Mouse (Mus musculus): Measurements from ENCODE around the gene Spata13. TPM values are rescaled to one million over a fixed set of nuclear protein-coding genes. Genes with fewer than 3 reads are reported as not detected.

Spata13 gene
- polyA plus RNA-seq, 1 experiment from 2014 or later = 25.9 TPM

- no peaks in the 10 kb centered on the region for H3K36me3 ChIP-seq (replicated peaks; ENCODE audit: control insufficient read depth, insufficient read depth, low read depth, low read length)
- WGBS = 74% methylated on average over 14 of the region's 14 CpGs
- H3K4me1 ChIP-seq (ENCODE audit: control insufficient read depth, insufficient read depth, low read length) = no peaks in the 10 kb centered on the region
- no peak overlapping the region for H3K27ac ChIP-seq (replicated peaks; ENCODE audit: low read depth, low read length)
- no peak overlapping the region for H3K4me3 ChIP-seq (ENCODE audit: low read depth, low read length)
- no peak overlapping the region for H3K9ac ChIP-seq (replicated peaks; ENCODE audit: low read length)
- no peaks in the 10 kb centered on the region for H3K9me3 ChIP-seq (replicated peaks; ENCODE audit: control insufficient read depth, low read length)
- no peak overlapping the region for H3K4me2 ChIP-seq (ENCODE audit: low read depth, low read length)
- no peak for ATAC-seq (replicated peaks; ENCODE audit: insufficient number of reproducible peaks, low FRiP score, low TSS enrichment, low read depth)
- no peaks in the 10 kb centered on the region for H3K27me3 ChIP-seq (ENCODE audit: control insufficient read depth, insufficient read depth, low read length)
- DNase-seq (ENCODE audit: low spot score) = peak; percentile 73
These were observed 60.6 kb downstream of the Spata13 start for GRCm38 (mm10) chr14:60694215-60694997.

GRCm38 (mm10) chr14:60697351-60697750, 63.5 kb downstream of the Spata13 start:
- Histone ChIP-seq H3K36me3 (replicated peaks; ENCODE audit: control insufficient read depth, insufficient read depth, low read depth, low read length) (no peaks in the 10 kb centered on the region), H3K9ac (replicated peaks; ENCODE audit: low read length) (no peak overlapping the region), H3K9me3 (replicated peaks; ENCODE audit: control insufficient read depth, low read length) (no peaks in the 10 kb centered on the region), H3K27ac (replicated peaks; ENCODE audit: low read depth, low read length) (no peak overlapping the region), H3K4me3 (ENCODE audit: low read depth, low read length) (no peak overlapping the region), H3K4me1 (ENCODE audit: control insufficient read depth, insufficient read depth, low read length) (no peaks in the 10 kb centered on the region), H3K4me2 (ENCODE audit: low read depth, low read length) (no peak overlapping the region), H3K27me3 (ENCODE audit: control insufficient read depth, insufficient read depth, low read length) (no peaks in the 10 kb centered on the region)
- ATAC-seq (replicated peaks; ENCODE audit: insufficient number of reproducible peaks, low FRiP score, low TSS enrichment, low read depth) (no peak), DNase-seq (ENCODE audit: low spot score) (no peak)
- WGBS = 89% methylated on average over 6 of the region's 8 CpGs

- DNase-seq (ENCODE audit: low spot score) (no peak), ATAC-seq (replicated peaks; ENCODE audit: insufficient number of reproducible peaks, low FRiP score, low TSS enrichment, low read depth) (no peak)
- no peaks in the 10 kb centered on the region for H3K4me1 ChIP-seq (ENCODE audit: control insufficient read depth, insufficient read depth, low read length)
- no peak overlapping the region for H3K9ac ChIP-seq (replicated peaks; ENCODE audit: low read length)
- H3K4me3 ChIP-seq (ENCODE audit: low read depth, low read length) = no peak overlapping the region
- H3K27me3 ChIP-seq (ENCODE audit: control insufficient read depth, insufficient read depth, low read length) = no peaks in the 10 kb centered on the region
- no peaks in the 10 kb centered on the region for H3K36me3 ChIP-seq (replicated peaks; ENCODE audit: control insufficient read depth, insufficient read depth, low read depth, low read length)
- WGBS = 85% methylated on average over 10 of the region's 10 CpGs
- no peak overlapping the region for H3K27ac ChIP-seq (replicated peaks; ENCODE audit: low read depth, low read length)
- no peaks in the 10 kb centered on the region for H3K9me3 ChIP-seq (replicated peaks; ENCODE audit: control insufficient read depth, low read length)
- no peak overlapping the region for H3K4me2 ChIP-seq (ENCODE audit: low read depth, low read length)
These were observed 65.2 kb downstream of the Spata13 start for GRCm38 (mm10) chr14:60698980-60699379.

GRCm38 (mm10) chr14:60702377-60703140, 68.8 kb downstream of the Spata13 start:
- Histone ChIP-seq H3K27ac (replicated peaks; ENCODE audit: low read depth, low read length) (no peak overlapping the region), H3K9ac (replicated peaks; ENCODE audit: low read length) (no peak overlapping the region), H3K9me3 (replicated peaks; ENCODE audit: control insufficient read depth, low read length) (no peaks in the 10 kb centered on the region), H3K27me3 (ENCODE audit: control insufficient read depth, insufficient read depth, low read length) (no peaks in the 10 kb centered on the region), H3K4me1 (ENCODE audit: control insufficient read depth, insufficient read depth, low read length) (no peaks in the 10 kb centered on the region), H3K36me3 (replicated peaks; ENCODE audit: control insufficient read depth, insufficient read depth, low read depth, low read length) (no peaks in the 10 kb centered on the region), H3K4me2 (ENCODE audit: low read depth, low read length) (no peak overlapping the region), H3K4me3 (ENCODE audit: low read depth, low read length) (no peak overlapping the region)
- DNase-seq (ENCODE audit: low spot score) = no peak
- WGBS = 79% methylated on average over 10 of the region's 10 CpGs
- no peak for ATAC-seq (replicated peaks; ENCODE audit: insufficient number of reproducible peaks, low FRiP score, low TSS enrichment, low read depth)

GRCm38 (mm10) chr14:60704510-60704909, 70.7 kb downstream of the Spata13 start:
- no peak overlapping the region for H3K27ac ChIP-seq (replicated peaks; ENCODE audit: low read depth, low read length)
- H3K4me1 ChIP-seq (ENCODE audit: control insufficient read depth, insufficient read depth, low read length) = no peaks in the 10 kb centered on the region
- H3K9ac ChIP-seq (replicated peaks; ENCODE audit: low read length) = no peak overlapping the region
- H3K4me3 ChIP-seq (ENCODE audit: low read depth, low read length) = no peak overlapping the region
- H3K9me3 ChIP-seq (replicated peaks; ENCODE audit: control insufficient read depth, low read length) = no peaks in the 10 kb centered on the region
- WGBS = 85% methylated on average over 6 of the region's 6 CpGs
- DNase-seq (ENCODE audit: low spot score) (no peak), ATAC-seq (replicated peaks; ENCODE audit: insufficient number of reproducible peaks, low FRiP score, low TSS enrichment, low read depth) (no peak)
- H3K4me2 ChIP-seq (ENCODE audit: low read depth, low read length) = no peak overlapping the region
- no peaks in the 10 kb centered on the region for H3K36me3 ChIP-seq (replicated peaks; ENCODE audit: control insufficient read depth, insufficient read depth, low read depth, low read length)
- no peaks in the 10 kb centered on the region for H3K27me3 ChIP-seq (ENCODE audit: control insufficient read depth, insufficient read depth, low read length)

- no peaks in the 10 kb centered on the region for H3K36me3 ChIP-seq (replicated peaks; ENCODE audit: control insufficient read depth, insufficient read depth, low read depth, low read length)
- 63% methylated on average over 3 of the region's 3 CpGs for WGBS
These were observed 71.2 kb downstream of the Spata13 start for GRCm38 (mm10) chr14:60704961-60705360.

GRCm38 (mm10) chr14:60709192-60709591, 75.4 kb downstream of the Spata13 start:
- DNase-seq (ENCODE audit: low spot score) (no peak), ATAC-seq (replicated peaks; ENCODE audit: insufficient number of reproducible peaks, low FRiP score, low TSS enrichment, low read depth) (no peak)
- Histone ChIP-seq H3K4me1 (ENCODE audit: control insufficient read depth, insufficient read depth, low read length) (no peaks in the 10 kb centered on the region), H3K36me3 (replicated peaks; ENCODE audit: control insufficient read depth, insufficient read depth, low read depth, low read length) (no peaks in the 10 kb centered on the region; the same call in 1 of the 2 replicates), H3K4me2 (ENCODE audit: low read depth, low read length) (no peak overlapping the region), H3K27me3 (ENCODE audit: control insufficient read depth, insufficient read depth, low read length) (no peaks in the 10 kb centered on the region), H3K4me3 (ENCODE audit: low read depth, low read length) (no peak overlapping the region), H3K27ac (replicated peaks; ENCODE audit: low read depth, low read length) (no peak overlapping the region), H3K9me3 (replicated peaks; ENCODE audit: control insufficient read depth, low read length) (no peaks in the 10 kb centered on the region), H3K9ac (replicated peaks; ENCODE audit: low read length) (peak overlapping the region; percentile 18; the same call in 1 of the 2 replicates)
- WGBS = 56% methylated on average over 11 of the region's 11 CpGs

More at GRCm38 (mm10) chr14:60704961-60705360, 71.2 kb downstream of the Spata13 start:
- no peaks in the 10 kb centered on the region for H3K4me1 ChIP-seq (ENCODE audit: control insufficient read depth, insufficient read depth, low read length)
- H3K9me3 ChIP-seq (replicated peaks; ENCODE audit: control insufficient read depth, low read length) = no peaks in the 10 kb centered on the region
- no peak for DNase-seq (ENCODE audit: low spot score)
- no peak overlapping the region for H3K27ac ChIP-seq (replicated peaks; ENCODE audit: low read depth, low read length)
- no peak for ATAC-seq (replicated peaks; ENCODE audit: insufficient number of reproducible peaks, low FRiP score, low TSS enrichment, low read depth)
- H3K9ac ChIP-seq (replicated peaks; ENCODE audit: low read length) = no peak overlapping the region
- no peaks in the 10 kb centered on the region for H3K27me3 ChIP-seq (ENCODE audit: control insufficient read depth, insufficient read depth, low read length)
- no peak overlapping the region for H3K4me3 ChIP-seq (ENCODE audit: low read depth, low read length)
- H3K4me2 ChIP-seq (ENCODE audit: low read depth, low read length) = no peak overlapping the region

GRCm38 (mm10) chr14:60709749-60710148, 75.9 kb downstream of the Spata13 start:
- Histone ChIP-seq H3K4me3 (ENCODE audit: low read depth, low read length) (no peak overlapping the region), H3K27me3 (ENCODE audit: control insufficient read depth, insufficient read depth, low read length) (no peaks in the 10 kb centered on the region), H3K4me2 (ENCODE audit: low read depth, low read length) (no peak overlapping the region), H3K9me3 (replicated peaks; ENCODE audit: control insufficient read depth, low read length) (no peaks in the 10 kb centered on the region), H3K9ac (replicated peaks; ENCODE audit: low read length) (no peak overlapping the region), H3K4me1 (ENCODE audit: control insufficient read depth, insufficient read depth, low read length) (no peaks in the 10 kb centered on the region), H3K36me3 (replicated peaks; ENCODE audit: control insufficient read depth, insufficient read depth, low read depth, low read length) (no peaks in the 10 kb centered on the region; the same call in 1 of the 2 replicates), H3K27ac (replicated peaks; ENCODE audit: low read depth, low read length) (no peak overlapping the region)
- DNase-seq (ENCODE audit: low spot score) = no peak
- 93% methylated on average over 8 of the region's 8 CpGs for WGBS
- no peak for ATAC-seq (replicated peaks; ENCODE audit: insufficient number of reproducible peaks, low FRiP score, low TSS enrichment, low read depth)
